Mouse (Mus musculus): ENCODE data around the gene Lrrc25. TPM values are rescaled to one million over a fixed set of nuclear protein-coding genes. Genes with fewer than 3 reads are reported as not detected.
"Not testable (repeated sequence)": the region's sequence is repeated elsewhere in the genome, so short reads cannot be mapped to it uniquely, and the experiment has no call there.

Lrrc25 gene
- polyA plus RNA-seq (2015; fragmentation: Nextera tagmentation; extraction: Ambion mirVana): 1.9 TPM in 2 replicates

DNA sequence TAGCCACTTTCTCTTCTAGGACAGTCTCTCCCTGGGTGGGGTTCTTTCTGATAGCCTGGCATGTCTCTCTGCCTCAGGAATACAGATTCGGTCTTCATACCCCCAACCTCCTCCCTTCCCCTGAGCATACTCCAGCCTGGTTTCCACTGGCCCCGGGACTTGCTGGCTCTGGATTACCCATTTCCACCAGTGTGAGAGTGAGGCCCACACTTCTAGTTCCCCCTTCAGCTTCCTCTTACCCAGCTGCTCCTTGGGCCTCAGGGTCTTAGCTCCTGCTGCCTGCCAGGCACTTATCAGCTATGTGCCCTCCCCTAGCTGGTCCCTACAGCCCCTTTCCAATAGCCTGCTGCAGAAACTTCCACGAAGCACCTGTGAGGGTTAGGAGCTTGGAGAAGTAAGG, at the start of gene Lrrc25:
Gene Lrrc25 (plus strand): TSS at position 262 of the 400 bp plus-strand sequence.
- 78% methylated on average over 3 of the region's 3 CpGs for WGBS
- ATAC-seq (ENCODE audit: insufficient number of reproducible peaks, insufficient read depth, low FRiP score, low TSS enrichment, low read depth): no peak

DNA sequence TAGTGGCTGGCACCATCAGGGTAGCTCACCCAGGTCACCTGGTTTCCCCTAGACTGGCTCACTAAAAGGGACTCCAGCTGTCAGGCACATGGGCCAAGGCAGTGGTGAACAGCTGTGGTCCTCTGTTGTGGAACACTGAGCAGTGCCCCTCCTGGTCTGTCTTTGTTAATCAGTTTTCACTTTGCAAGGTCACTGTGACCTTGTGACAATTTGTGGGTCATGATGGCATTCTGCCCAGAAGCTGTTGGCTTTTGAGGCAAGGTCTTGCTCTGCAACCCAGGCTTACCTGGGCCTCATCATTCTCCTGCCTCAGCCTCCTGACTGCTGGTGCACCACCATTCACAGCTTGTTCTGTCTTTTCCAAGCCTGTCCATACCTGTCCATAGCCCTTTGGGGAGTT, 45.6 kb upstream of the Lrrc25 start:
- peaks cover 35% of the 10 kb centered on the region for H3K36me3 ChIP-seq

More for the DNA sequence above, at the start of gene Lrrc25:
- Histone ChIP-seq H3K36me3 (no peaks in the 10 kb centered on the region), H3K27ac (no peak within 1 kb of the TSS), H3K9ac (no peak within 1 kb of the TSS), H3K4me3 (no peak within 1 kb of the TSS), H3K4me1 (peaks cover 18% of the 10 kb centered on the region), H3K9me3 (no peaks in the 10 kb centered on the region), H3K27me3 (peaks cover 11% of the 10 kb centered on the region), H3K4me2 (no peak within 1 kb of the TSS)

DNA sequence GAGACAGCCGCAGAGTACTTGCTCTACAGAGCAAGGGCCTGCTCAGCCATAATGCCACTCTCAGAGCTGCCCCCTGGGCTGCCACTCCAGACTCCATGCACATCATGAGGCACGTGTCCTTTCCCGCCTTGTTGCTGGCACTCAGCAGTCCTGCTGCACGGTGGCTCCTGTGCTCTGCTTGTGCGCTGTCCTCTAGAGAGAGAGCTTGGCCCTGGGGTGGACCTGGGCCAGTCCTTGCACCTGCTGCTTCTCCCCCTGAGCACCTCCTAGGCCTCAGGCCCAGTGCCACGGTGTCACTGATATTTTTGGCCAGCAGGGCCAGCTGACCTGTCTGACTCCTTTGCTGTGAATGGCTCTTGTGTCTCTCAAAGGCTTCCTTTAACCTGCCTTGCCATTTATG, 45.0 kb upstream of the Lrrc25 start:
- Histone ChIP-seq H3K9me3 (no peaks in the 10 kb centered on the region), H3K4me3 (no peak overlapping the region), H3K27me3 (no peaks in the 10 kb centered on the region), H3K4me1 (peaks cover 4% of the 10 kb centered on the region; the same call in 1 of the 2 replicates), H3K36me3 (peaks cover 33% of the 10 kb centered on the region), H3K4me2 (no peak overlapping the region), H3K9ac (0 out of 2 replicates have a peak overlapping the region, but pooled peaks have one; percentile 27), H3K27ac (no peak overlapping the region)
- WGBS: 82% methylated on average over 6 of the region's 6 CpGs
- ATAC-seq (ENCODE audit: insufficient number of reproducible peaks, insufficient read depth, low FRiP score, low TSS enrichment, low read depth): no peak

More for the DNA sequence above, 45.6 kb upstream of the Lrrc25 start:
- no peaks in the 10 kb centered on the region for H3K27me3 ChIP-seq
- no peak overlapping the region for H3K27ac ChIP-seq
- no peak overlapping the region for H3K4me2 ChIP-seq
- H3K9ac ChIP-seq: no peak overlapping the region
- no peak for ATAC-seq (ENCODE audit: insufficient number of reproducible peaks, insufficient read depth, low FRiP score, low TSS enrichment, low read depth)
- no peak overlapping the region for H3K4me3 ChIP-seq
- no peaks in the 10 kb centered on the region for H3K9me3 ChIP-seq
- peaks cover 8% of the 10 kb centered on the region for H3K4me1 ChIP-seq

DNA sequence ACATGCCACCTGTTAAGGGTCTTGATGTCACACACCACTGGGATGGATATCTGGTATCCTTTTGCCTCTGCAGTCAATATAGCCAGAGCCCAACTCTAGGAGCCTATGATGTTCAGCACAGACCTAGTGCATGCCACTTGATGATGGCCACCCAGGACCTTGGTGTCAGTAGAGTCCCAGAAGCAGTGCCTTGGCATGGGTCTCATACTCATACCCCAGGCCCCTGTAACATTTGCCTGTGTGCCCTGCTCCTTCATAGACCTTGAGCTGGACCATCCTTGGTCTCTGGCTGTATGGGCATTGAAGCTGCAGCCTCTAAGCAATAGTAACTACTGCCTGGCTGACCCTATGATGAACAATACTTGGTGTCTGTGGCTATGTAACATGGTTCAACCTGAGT, 41.7 kb upstream of the Lrrc25 start:
- ATAC-seq (ENCODE audit: insufficient number of reproducible peaks, insufficient read depth, low FRiP score, low TSS enrichment, low read depth): no peak
- no peak overlapping the region for H3K27ac ChIP-seq
- H3K4me3 ChIP-seq: no peak overlapping the region
- no peak overlapping the region for H3K9ac ChIP-seq
- H3K36me3 ChIP-seq: peaks cover 48% of the 10 kb centered on the region
- no peak overlapping the region for H3K4me2 ChIP-seq
- no peaks in the 10 kb centered on the region for H3K27me3 ChIP-seq
- H3K9me3 ChIP-seq: no peaks in the 10 kb centered on the region
- peaks cover 4% of the 10 kb centered on the region; the same call in 1 of the 2 replicates for H3K4me1 ChIP-seq

DNA sequence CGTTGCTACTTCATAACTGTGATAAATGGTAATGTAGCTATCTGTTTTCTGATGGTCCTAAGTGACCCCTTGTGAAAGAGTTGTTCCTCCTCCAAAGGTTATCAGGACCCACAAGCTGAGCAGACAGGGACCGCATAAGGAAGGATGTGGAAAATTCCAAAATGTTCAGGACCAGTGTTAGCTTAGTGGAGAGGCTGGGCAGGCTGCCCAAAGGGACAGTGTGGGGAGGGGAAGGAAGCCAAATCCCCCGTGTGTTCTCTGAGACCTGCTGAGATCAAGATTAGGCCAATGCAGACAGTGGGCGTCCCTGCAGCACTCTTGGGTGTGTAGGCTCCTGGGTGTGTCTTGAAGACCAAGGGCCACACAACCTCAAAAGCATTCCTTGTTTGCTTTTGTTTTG, 41.0 kb upstream of the Lrrc25 start:
- Histone ChIP-seq H3K27me3 (no peaks in the 10 kb centered on the region), H3K4me2 (no peak overlapping the region), H3K9me3 (no peaks in the 10 kb centered on the region), H3K4me1 (peaks cover 4% of the 10 kb centered on the region; the same call in 1 of the 2 replicates), H3K27ac (no peak overlapping the region), H3K36me3 (peaks cover 45% of the 10 kb centered on the region), H3K9ac (no peak overlapping the region), H3K4me3 (no peak overlapping the region)
- 90% methylated on average over 4 of the region's 4 CpGs for WGBS
- ATAC-seq (ENCODE audit: insufficient number of reproducible peaks, insufficient read depth, low FRiP score, low TSS enrichment, low read depth): no peak

DNA sequence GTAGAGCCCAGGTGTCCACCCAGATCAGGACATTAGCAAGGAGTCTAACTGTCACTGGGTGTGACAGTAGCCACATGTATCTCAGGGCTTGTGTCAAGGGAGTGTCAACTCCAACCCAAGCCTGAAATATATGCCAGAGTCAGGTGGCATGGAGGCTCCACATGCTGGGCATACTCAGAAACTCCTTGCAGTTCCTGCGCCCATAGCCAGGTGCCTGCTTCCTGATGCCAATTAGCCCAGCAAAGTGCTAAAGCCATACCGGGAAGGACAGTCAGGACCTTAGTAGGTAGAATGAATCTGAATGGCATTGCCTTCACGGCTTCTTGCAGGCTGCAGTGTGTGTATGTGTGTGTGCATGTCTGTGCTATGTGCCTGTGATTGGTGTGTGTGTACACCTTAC, 38.7 kb upstream of the Lrrc25 start:
- ATAC-seq (ENCODE audit: insufficient number of reproducible peaks, insufficient read depth, low FRiP score, low TSS enrichment, low read depth): no peak
- H3K4me3 ChIP-seq: no peak overlapping the region
- H3K27ac ChIP-seq: no peak overlapping the region
- no peak overlapping the region for H3K4me2 ChIP-seq
- no peaks in the 10 kb centered on the region for H3K4me1 ChIP-seq
- H3K27me3 ChIP-seq: no peaks in the 10 kb centered on the region
- peaks cover 66% of the 10 kb centered on the region for H3K36me3 ChIP-seq
- H3K9ac ChIP-seq: 0 out of 2 replicates have a peak overlapping the region, but pooled peaks have one; percentile 36
- 93% methylated on average over 3 of the region's 3 CpGs for WGBS
- no peaks in the 10 kb centered on the region for H3K9me3 ChIP-seq

DNA sequence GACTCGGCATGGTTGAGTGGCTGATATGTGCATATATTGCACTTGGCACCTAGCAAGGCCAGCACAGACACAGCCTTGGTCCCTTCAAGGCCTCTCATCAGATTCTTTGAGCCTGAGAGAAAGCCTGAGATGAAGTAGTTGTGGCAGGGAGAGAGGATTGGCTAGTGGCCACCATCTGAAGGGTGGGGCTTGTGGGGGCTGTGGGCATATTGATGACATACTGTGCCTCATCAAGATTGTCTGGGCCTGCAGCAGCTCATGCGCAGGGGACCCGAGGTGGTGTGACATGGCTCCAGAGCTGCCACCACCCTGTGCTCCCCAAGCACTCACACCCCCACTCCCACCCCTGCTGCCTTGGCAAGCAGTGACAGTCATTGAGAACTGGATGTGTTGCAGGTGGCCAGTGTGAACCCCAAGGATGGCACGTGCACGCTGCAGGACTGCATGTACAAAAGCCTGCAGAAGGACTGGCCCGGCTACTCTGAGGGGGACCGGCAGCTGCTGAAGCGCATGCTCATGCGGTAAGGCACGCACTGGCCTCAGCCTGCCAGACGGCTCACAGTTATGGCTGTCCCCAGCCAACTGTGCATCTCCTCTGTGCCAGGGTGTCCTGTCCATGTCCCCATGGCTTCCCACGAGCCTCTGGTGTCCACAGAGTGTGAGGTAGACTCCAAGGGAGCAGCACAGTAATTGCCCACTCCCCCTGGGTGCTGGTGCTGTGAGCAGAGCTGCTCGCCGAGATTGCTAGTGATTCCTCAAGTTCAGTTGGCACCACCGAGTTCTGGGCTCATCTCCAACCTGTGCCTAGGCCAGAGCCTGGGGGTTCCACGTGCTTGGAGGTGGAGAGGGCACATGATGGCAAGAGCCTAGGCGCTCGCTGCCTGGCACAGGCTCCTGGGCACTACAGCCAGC, 32.2 kb upstream of the Lrrc25 start:
- H3K27me3 ChIP-seq: no peaks in the 10 kb centered on the region
- no peak overlapping the region for H3K4me3 ChIP-seq
- H3K36me3 ChIP-seq: peaks cover 93% of the 10 kb centered on the region
- H3K4me2 ChIP-seq: no peak overlapping the region
- 92% methylated on average over 18 of the region's 18 CpGs for WGBS
- H3K4me1 ChIP-seq: no peaks in the 10 kb centered on the region
- ATAC-seq (ENCODE audit: insufficient number of reproducible peaks, insufficient read depth, low FRiP score, low TSS enrichment, low read depth): no peak
- no peak overlapping the region for H3K9ac ChIP-seq
- no peak overlapping the region for H3K27ac ChIP-seq
- H3K9me3 ChIP-seq: no peaks in the 10 kb centered on the region

DNA sequence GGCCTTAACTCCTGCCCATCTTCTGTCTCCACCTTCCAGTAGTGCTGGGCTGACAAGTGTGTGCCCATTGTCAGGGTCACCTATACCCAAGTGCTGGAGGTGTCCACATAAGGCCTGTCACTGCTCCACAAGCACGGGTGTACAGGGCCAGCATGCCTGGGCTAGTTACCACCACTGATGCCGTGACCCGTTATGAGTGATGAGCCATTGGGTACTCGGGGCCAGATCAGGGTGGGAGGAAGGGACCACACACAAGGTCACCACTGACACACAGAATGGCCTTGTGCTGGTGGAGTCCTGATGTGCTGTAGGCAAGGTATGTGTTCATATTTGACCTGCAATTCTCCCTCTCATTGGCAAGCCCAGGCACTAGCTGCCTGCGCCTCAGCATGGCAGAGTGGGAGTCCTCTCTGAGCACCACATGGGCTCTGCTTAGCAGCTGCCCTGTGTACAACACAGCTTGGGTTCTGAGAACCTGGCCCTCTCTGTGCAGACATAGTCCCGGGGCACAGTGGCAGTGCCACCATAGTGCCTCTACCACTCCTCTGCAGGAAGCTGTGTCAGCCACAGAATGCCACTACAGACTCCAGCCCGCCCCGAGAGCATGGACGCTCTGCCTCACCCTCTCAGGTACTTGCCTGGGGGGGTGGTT, 31.2 kb upstream of the Lrrc25 start:
- Histone ChIP-seq H3K4me1 (no peaks in the 10 kb centered on the region), H3K27me3 (no peaks in the 10 kb centered on the region), H3K4me2 (no peak overlapping the region), H3K9me3 (no peaks in the 10 kb centered on the region), H3K4me3 (no peak overlapping the region), H3K9ac (no peak overlapping the region), H3K36me3 (peaks cover 96% of the 10 kb centered on the region), H3K27ac (no peak overlapping the region)
- 88% methylated on average over 9 of the region's 9 CpGs for WGBS
- ATAC-seq (ENCODE audit: insufficient number of reproducible peaks, insufficient read depth, low FRiP score, low TSS enrichment, low read depth): no peak

DNA sequence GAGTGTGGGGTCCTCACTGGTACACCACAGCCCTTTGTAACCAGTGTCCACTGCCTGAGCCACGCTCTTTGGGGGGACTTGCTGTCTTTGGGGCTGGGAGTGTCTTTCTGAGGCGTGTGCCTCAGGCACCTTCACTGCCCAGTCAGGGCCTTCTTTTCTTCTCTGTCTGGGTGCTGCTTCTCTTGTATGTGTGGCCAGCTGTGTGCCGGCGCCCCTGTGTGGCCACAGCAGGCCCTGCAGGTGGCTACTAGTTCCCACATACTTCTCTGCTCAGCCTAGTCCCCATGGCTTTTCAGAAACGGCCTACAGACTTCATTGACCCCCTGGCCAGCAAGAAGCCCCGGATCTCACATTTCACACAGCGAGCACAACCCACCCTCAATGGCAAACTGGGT, 30.7 kb upstream of the Lrrc25 start:
- WGBS: 37% methylated on average over 7 of the region's 7 CpGs
- H3K4me1 ChIP-seq: no peaks in the 10 kb centered on the region
- no peak overlapping the region for H3K27ac ChIP-seq
- H3K4me3 ChIP-seq: no peak overlapping the region
- H3K9ac ChIP-seq: no peak overlapping the region
- H3K9me3 ChIP-seq: no peaks in the 10 kb centered on the region
- peaks cover 96% of the 10 kb centered on the region for H3K36me3 ChIP-seq
- no peak overlapping the region for H3K4me2 ChIP-seq
- peak; percentile 56 for ATAC-seq (ENCODE audit: insufficient number of reproducible peaks, insufficient read depth, low FRiP score, low TSS enrichment, low read depth)
- H3K27me3 ChIP-seq: no peaks in the 10 kb centered on the region

DNA sequence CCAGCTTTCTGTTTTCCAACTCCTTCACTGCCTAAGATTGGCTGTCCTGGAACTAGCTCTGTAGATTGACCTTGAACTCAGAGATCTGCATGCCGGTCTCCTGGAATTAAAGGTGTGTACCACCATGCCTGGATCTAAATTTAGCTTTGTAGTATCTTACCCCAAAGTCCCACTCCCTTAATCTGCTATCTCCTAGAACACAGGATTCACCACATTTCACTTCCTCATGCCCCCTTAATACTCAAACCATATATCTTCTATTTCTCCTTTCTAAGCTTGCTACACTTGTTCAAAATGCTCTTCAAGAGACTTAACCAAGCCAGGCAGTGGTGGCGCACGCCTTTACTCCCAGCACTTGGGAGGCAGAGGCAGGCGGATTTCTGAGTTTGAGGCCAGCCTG, 28.0 kb upstream of the Lrrc25 start:
- H3K4me2 ChIP-seq; H3K27ac ChIP-seq; H3K27me3 ChIP-seq; H3K9ac ChIP-seq; H3K4me1 ChIP-seq; ATAC-seq (ENCODE audit: insufficient number of reproducible peaks, insufficient read depth, low FRiP score, low TSS enrichment, low read depth); H3K9me3 ChIP-seq; H3K4me3 ChIP-seq: not testable (repeated sequence)
- WGBS: 92% methylated on average over 4 of the region's 4 CpGs
- H3K36me3 ChIP-seq: peaks cover 89% of the 10 kb centered on the region

DNA sequence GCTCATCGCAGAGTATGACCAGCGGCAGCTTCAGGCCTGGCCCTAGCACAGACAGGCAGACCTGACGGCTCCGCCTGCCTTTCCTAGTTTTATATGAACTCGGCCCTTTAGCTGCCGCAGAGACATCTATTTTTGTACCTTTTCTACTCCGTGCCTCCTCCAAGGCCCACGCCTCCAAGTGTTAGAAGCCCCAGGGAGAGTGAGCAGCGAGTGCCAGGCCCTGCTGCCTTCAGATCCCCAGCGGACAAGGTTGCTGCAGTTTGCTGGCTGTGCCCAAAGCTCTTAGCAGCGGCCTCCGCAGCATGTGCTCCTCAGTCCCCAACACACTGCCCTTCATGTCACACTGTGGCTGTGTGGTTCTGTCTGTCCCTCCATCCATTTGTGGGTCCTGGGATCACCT, 24.4 kb upstream of the Lrrc25 start:
- ATAC-seq (ENCODE audit: insufficient number of reproducible peaks, insufficient read depth, low FRiP score, low TSS enrichment, low read depth): no peak
- 93% methylated on average over 12 of the region's 12 CpGs for WGBS
- no peak overlapping the region for H3K9ac ChIP-seq
- H3K27me3 ChIP-seq: peaks cover under 1% of the 10 kb centered on the region; the same call in 1 of the 2 replicates
- no peaks in the 10 kb centered on the region for H3K9me3 ChIP-seq
- H3K4me1 ChIP-seq: peaks cover 27% of the 10 kb centered on the region
- no peak overlapping the region for H3K4me3 ChIP-seq
- no peak overlapping the region for H3K27ac ChIP-seq
- no peak overlapping the region for H3K4me2 ChIP-seq
- peaks cover 64% of the 10 kb centered on the region for H3K36me3 ChIP-seq

DNA sequence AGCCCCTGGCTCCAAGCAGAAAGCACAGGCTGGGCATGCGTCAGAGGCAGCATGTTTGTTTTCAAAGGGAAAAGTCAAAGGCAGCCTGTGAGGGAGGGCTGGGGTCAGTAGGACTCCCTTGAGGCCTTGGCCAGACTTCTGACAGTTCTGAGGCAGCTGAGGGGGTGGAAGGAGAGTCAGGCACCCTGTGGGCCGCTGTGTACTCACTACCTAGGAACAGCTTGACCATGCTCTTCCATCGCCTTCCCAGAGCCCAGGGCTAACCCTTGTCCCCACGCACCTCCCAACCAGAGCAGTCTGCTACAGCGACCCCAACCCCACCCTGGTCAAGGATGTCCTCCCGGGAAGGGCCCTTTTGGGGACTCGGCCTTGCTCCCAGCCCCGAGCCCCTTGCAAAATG, 22.8 kb upstream of the Lrrc25 start:
- WGBS: 52% methylated on average over 8 of the region's 8 CpGs
- H3K4me1 ChIP-seq: peaks cover 43% of the 10 kb centered on the region
- peak overlapping the region; percentile 97 for H3K4me2 ChIP-seq
- no peak for ATAC-seq (ENCODE audit: insufficient number of reproducible peaks, insufficient read depth, low FRiP score, low TSS enrichment, low read depth)
- peak overlapping the region; percentile 87 for H3K27ac ChIP-seq
- H3K27me3 ChIP-seq: peaks cover 6% of the 10 kb centered on the region; the same call in 1 of the 2 replicates
- peaks cover 60% of the 10 kb centered on the region for H3K36me3 ChIP-seq
- H3K4me3 ChIP-seq: peak overlapping the region; percentile 69
- peak overlapping the region; percentile 82 for H3K9ac ChIP-seq
- no peaks in the 10 kb centered on the region for H3K9me3 ChIP-seq

All from embryonic facial prominence, embryonic 13.5 days (tissue).